Mouse (Mus musculus) bone marrow, adult 2 months (tissue): Measurements from ENCODE around the gene Strn4. TPM values are rescaled to one million over a fixed set of nuclear protein-coding genes. Genes with fewer than 3 reads are reported as not detected.

Experiments used
- H3K27ac ChIP-seq: fragments of 200-500 bp; 2 replicates; pipeline ENCODE4 v1.5.1; 2012; ENCODE audit warnings: low read depth, mild to moderate bottlenecking, control low read depth, inconsistent platforms, low read length; ENCODE audit not compliant: control insufficient read depth, poor library complexity, insufficient read depth
- H3K4me1 ChIP-seq: fragments of 200-500 bp; 2 replicates; pipeline ENCODE4 v1.6.1; 2011; ENCODE audit warnings: low read length; ENCODE audit not compliant: control insufficient read depth, insufficient read depth
- H3K4me3 ChIP-seq: fragments of 200-500 bp; replicated peaks from 2 replicates; pipeline ENCODE3; 2011; ENCODE audit warnings: mild to moderate bottlenecking, low read depth, low read length, control low read depth; ENCODE audit not compliant: control insufficient read depth
- CTCF ChIP-seq: fragments of 200-500 bp; IDR thresholded peaks from 2 replicates; pipeline ENCODE4 v1.5.1; 2011; ENCODE audit warnings: low read length, control low read depth; ENCODE audit not compliant: control insufficient read depth, insufficient read depth
- POLR2A ChIP-seq: fragments of 200-500 bp; IDR thresholded peaks from 2 replicates; pipeline ENCODE4 v1.6.1; 2011; ENCODE audit warnings: low read depth, mild to moderate bottlenecking, control low read depth, low read length, borderline replicate concordance; ENCODE audit not compliant: control insufficient read depth
- WGBS: fragments of 180-500 bp; shearing (Covaris S2); methylation state at CpG from one replicate; pipeline ENCODE4 v1.1.7; 2018; 5-methylcytosine and 5-hydroxymethylcytosine counted together
- polyA plus RNA-seq: library from polyadenylated mRNA; stranded (reverse); fragments of >200 nt; gene quantifications from 2 replicates; pipeline ENCODE4 v1.2.4, GENCODE M21; 2011; ENCODE audit warnings: low replicate concordance; ENCODE audit not compliant: missing spikeins, insufficient read depth, insufficient read length

Gene Strn4
- polyA plus RNA-seq, 1 experiment = 92.7 TPM

DNA sequence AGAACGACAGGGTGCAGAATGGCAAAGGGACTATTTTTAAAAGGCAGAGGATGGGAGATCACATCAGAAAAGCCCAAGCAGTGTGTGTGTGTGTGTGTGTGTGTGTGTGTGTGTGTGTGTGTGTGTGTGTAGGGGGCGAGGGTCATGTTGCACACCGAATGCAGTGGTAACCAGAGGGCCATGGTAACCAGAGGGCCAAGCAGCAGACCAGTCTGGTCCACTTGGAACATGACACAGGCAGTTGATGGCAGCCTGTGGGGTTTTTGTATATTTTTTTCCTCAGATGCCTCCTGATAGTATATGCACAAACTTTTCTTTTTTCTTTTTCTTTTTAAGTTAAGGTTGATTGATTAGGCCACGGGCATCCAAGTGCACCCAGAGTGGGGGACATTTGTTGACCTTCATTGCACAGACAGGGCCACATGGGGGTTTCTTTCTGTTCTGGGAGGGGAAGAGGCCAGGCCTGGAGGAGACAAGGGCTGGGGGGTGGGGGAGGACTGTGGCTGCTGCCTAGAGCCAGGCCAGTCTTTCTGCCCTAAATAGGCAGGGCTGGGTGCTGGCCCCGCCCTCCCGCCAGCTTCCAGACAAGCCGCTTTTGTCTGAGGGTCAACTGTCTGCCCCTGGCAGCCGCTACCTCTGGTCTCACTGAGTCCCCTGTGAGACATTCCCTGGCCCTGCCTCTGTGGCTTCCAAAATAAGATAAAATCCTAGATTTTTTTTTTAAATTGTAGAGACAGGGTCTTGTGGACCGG is 64.3 kb downstream of the Strn4 start:
- WGBS = 73% methylated on average over 9 of the region's 9 CpGs
- H3K27ac ChIP-seq = no peak overlapping the region
- H3K4me1 ChIP-seq = peaks cover 2% of the 10 kb centered on the region
- TF ChIP-seq CTCF (no peak), POLR2A (no peak)
- H3K4me3 ChIP-seq = no peak overlapping the region

GRCm38 (mm10) chr7:16880615-16881014 is 64.9 kb downstream of the Strn4 start:
- Histone ChIP-seq H3K27ac (no peak overlapping the region), H3K4me1 (peaks cover under 1% of the 10 kb centered on the region), H3K4me3 (no peak overlapping the region)
- WGBS = 20% methylated on average over 5 of the region's 5 CpGs
- TF ChIP-seq POLR2A (no peak), CTCF (no peak)

DNA sequence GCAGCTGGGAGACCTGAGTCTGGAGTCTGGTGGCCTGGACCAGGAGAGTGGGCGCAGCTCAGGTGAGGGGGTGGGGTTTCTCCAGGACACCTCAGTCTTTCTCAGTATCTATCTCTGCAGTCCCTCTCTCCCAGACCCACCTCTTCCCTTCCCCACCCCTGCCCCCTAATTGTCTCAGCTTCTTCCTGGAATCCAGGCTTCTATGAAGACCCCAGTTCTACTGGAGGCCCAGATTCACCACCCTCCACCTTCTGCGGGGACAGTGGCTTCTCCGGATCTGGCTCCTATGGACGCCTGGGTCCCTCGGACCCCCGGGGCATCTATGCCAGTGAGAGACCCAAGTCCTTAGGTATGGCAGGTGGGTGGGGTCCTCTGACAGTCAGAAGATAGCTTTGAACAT is 67.5 kb downstream of the Strn4 start:
- H3K27ac ChIP-seq = no peak overlapping the region
- no peak overlapping the region for H3K4me3 ChIP-seq
- WGBS = 80% methylated on average over 6 of the region's 6 CpGs
- H3K4me1 ChIP-seq = no peaks in the 10 kb centered on the region
- TF ChIP-seq POLR2A (no peak), CTCF (no peak)

- Histone ChIP-seq H3K4me3 (no peak overlapping the region), H3K27ac (no peak overlapping the region), H3K4me1 (no peaks in the 10 kb centered on the region)
- 54% methylated on average over 4 of the region's 4 CpGs for WGBS
- TF ChIP-seq CTCF (no peak), POLR2A (no peak)
Observed at GRCm38 (mm10) chr7:16884334-16884733, 68.6 kb downstream of the Strn4 start.

- Histone ChIP-seq H3K4me1 (no peaks in the 10 kb centered on the region), H3K27ac (no peak overlapping the region), H3K4me3 (no peak overlapping the region)
- WGBS = 37% methylated on average over 94 of the region's 95 CpGs
- TF ChIP-seq POLR2A (no peak), CTCF (no peak)
Observed at GRCm38 (mm10) chr7:16885271-16885776, 69.6 kb downstream of the Strn4 start.

- Histone ChIP-seq H3K27ac (no peak overlapping the region), H3K4me3 (no peak overlapping the region), H3K4me1 (no peaks in the 10 kb centered on the region)
- WGBS = 71% methylated on average over 59 of the region's 59 CpGs
- no peak for TF ChIP-seq CTCF
- TF ChIP-seq POLR2A = no peak
Observed at GRCm38 (mm10) chr7:16885905-16886304, 70.2 kb downstream of the Strn4 start.

Other genes with a start within 250 kb of the Strn4 start
- 2.6 and 3.0 TPM in 2 replicates for gene Arhgap35, start 200.9 kb upstream of the Strn4 start, polyA plus RNA-seq
- gene Ceacam15, start 140.2 kb upstream of the Strn4 start, polyA plus RNA-seq = not detected in 2 replicates
- not detected in 2 replicates for gene Ceacam9, start 94.0 kb upstream of the Strn4 start, polyA plus RNA-seq
- 173 and 200 TPM in 2 replicates for gene Ap2s1, start 77.5 kb upstream of the Strn4 start, polyA plus RNA-seq
- 186 and 343 TPM in 2 replicates for gene Slc1a5, start 34.5 kb upstream of the Strn4 start, polyA plus RNA-seq
- gene Fkrp, start 843 bp downstream of the Strn4 start, polyA plus RNA-seq = 4.7 and 7.2 TPM in 2 replicates
- gene Prkd2, start 27.0 kb downstream of the Strn4 start, polyA plus RNA-seq = 22.7 and 34.2 TPM in 2 replicates
- gene Dact3, start 59.4 kb downstream of the Strn4 start, polyA plus RNA-seq = 0.54 and 1.7 TPM in 2 replicates
- gene Gng8, start 75.9 kb downstream of the Strn4 start, polyA plus RNA-seq = not detected in 2 replicates
- 8.3 and 13.0 TPM in 2 replicates for gene Ptgir, start 90.6 kb downstream of the Strn4 start, polyA plus RNA-seq
- 307 and 376 TPM in 2 replicates for gene Calm3, start 108.2 kb downstream of the Strn4 start, polyA plus RNA-seq
- gene Pnmal2, start 128.8 kb downstream of the Strn4 start, polyA plus RNA-seq = not detected in 2 replicates
- not detected in 2 replicates for gene Pnmal1, start 143.8 kb downstream of the Strn4 start, polyA plus RNA-seq
- gene Gm42372, start 167.2 kb downstream of the Strn4 start, polyA plus RNA-seq = 0.77 and 1.9 TPM in 2 replicates
- gene Ccdc8, start 176.8 kb downstream of the Strn4 start, polyA plus RNA-seq = 1.4 and 2.5 TPM in 2 replicates
- gene Ppp5c, start 212.0 kb downstream of the Strn4 start, polyA plus RNA-seq = 30.6 and 70.5 TPM in 2 replicates
- 1.8 and 3.3 TPM in 2 replicates for gene Hif3a, start 246.5 kb downstream of the Strn4 start, polyA plus RNA-seq